Comparison of ENCODE assay signal across 7 mouse cellular contexts in the genomic region with DNA sequence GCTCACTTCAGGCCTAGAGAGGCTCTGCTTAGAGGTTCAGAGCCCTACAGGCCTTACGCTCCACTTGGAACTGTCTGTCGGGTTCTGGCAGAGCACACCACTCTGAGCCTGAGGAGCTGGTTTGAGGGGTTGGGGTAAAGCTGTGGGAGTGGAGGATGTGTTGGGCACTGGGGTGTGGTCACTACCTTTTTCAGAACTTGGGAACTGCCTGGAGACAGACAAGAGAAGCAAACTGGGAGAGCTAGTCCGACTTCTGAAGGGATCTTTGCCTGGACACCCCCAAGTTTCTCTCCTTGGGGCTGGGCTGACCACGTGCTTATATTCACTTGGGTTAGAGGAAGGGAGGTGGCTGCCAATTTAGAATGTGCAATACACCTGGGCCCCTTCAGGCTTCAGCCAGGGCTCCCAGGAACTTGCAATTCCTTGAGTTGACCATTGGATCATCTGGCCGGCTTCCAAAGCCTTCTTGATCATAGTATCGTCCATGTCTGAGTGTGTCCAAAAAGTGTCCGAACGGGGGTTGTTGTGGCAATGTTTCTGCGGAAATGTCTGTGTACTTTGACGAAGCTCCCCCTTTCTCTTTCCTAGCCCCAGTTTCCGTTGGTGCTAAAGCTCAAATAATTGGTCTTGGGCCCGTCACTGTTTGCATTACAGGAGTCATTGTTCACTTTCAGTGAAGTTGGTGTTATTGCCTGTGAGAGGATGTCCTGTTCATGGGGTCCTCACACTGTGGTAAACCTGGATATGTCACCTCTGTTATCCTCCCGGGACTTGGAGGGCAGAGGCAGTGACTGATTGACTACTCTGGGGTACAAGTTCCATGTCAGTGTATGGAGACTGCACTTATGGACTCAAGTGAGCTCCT. TPM values are rescaled to one million over a fixed set of nuclear protein-coding genes. Genes with fewer than 3 reads are reported as not detected.
DNase-seq lines count a peak whose midpoint lies in the region; ATAC-seq lines count a peak whose summit lies in the region.

No protein-coding gene starts in this region.

- H3K27ac ChIP-seq in brown adipose tissue, adult 24 weeks (replicated peaks; ENCODE audit: low read depth, low read length), result peak overlapping the region; percentile 93
- no peak overlapping the region for H3K27ac ChIP-seq in hindbrain, embryonic 13.5 days
- H3K27ac ChIP-seq in limb, embryonic 15.5 days, result peak overlapping the region; percentile 99

- H3K36me3 ChIP-seq in hindbrain, embryonic 13.5 days, result no peaks in the 10 kb centered on the region
- H3K36me3 ChIP-seq in limb, embryonic 15.5 days, result 0 out of 2 replicates have a peak, but pooled peaks cover 2% of the 10 kb centered on the region

- DNase-seq in NIH3T3 (ENCODE audit: low read depth), result peak; percentile 84
- no peak for DNase-seq in thymus, postnatal 4 days
- no peak for DNase-seq in layer of hippocampus, postnatal 14 days (ENCODE audit: low spot score in 2 of 2)
- no peak for DNase-seq in MN1 (ENCODE audit: low spot score)

- peaks cover 52% of the 10 kb centered on the region for H3K27me3 ChIP-seq in hindbrain, embryonic 13.5 days
- no peaks in the 10 kb centered on the region for H3K27me3 ChIP-seq in limb, embryonic 15.5 days

- H3K9me3 ChIP-seq in hindbrain, embryonic 13.5 days, result no peaks in the 10 kb centered on the region
- H3K9me3 ChIP-seq in limb, embryonic 15.5 days, result no peaks in the 10 kb centered on the region

- H3K9ac ChIP-seq in hindbrain, embryonic 13.5 days, result 0 out of 2 replicates have a peak overlapping the region, but pooled peaks have one; percentile 24
- peak overlapping the region; percentile 89 for H3K9ac ChIP-seq in limb, embryonic 15.5 days

- no peak for ATAC-seq in hindbrain, embryonic 13.5 days (ENCODE audit: low FRiP score)
- ATAC-seq in limb, embryonic 15.5 days (ENCODE audit: insufficient number of reproducible peaks, low FRiP score, low TSS enrichment, low read depth), result no peak

- peaks cover 22% of the 10 kb centered on the region for H3K4me1 ChIP-seq in brown adipose tissue, adult 24 weeks (ENCODE audit: control insufficient read depth, insufficient read depth, insufficient read length, low read length)
- peaks cover 35% of the 10 kb centered on the region for H3K4me1 ChIP-seq in hindbrain, embryonic 13.5 days (replicated peaks)
- H3K4me1 ChIP-seq in limb, embryonic 15.5 days, result peaks cover 81% of the 10 kb centered on the region

- H3K4me2 ChIP-seq in hindbrain, embryonic 13.5 days, result 0 out of 2 replicates have a peak overlapping the region, but pooled peaks have one; percentile 17
- H3K4me2 ChIP-seq in limb, embryonic 15.5 days, result peak overlapping the region; percentile 70

- 89% methylated on average over 13 of the region's 13 CpGs for WGBS in hindbrain, embryonic 13.5 days
- 52% methylated on average over 13 of the region's 13 CpGs for WGBS in limb, embryonic 15.5 days

- peak overlapping the region; percentile 91 for H3K4me3 ChIP-seq in brown adipose tissue, adult 24 weeks (ENCODE audit: insufficient read depth, low read depth, low read length)
- H3K4me3 ChIP-seq in hindbrain, embryonic 13.5 days, result no peak overlapping the region
- H3K4me3 ChIP-seq in limb, embryonic 15.5 days, result peak overlapping the region; percentile 85

RNA-seq across cellular contexts. Expression of gene Ahnak, which starts 3.0 kb away (rescaled TPM):
- 133 and 177 TPM in 2 replicates for polyA plus RNA-seq in brown adipose tissue, adult 24 weeks (2012; ENCODE audit: insufficient read depth, insufficient read length, missing spikeins)
- 5.7 and 6.4 TPM in 2 replicates for polyA plus RNA-seq in hindbrain, embryonic 13.5 days (2015; fragmentation: Nextera tagmentation; extraction: Ambion mirVana)
- polyA plus RNA-seq in limb, embryonic 15.5 days (2015; fragmentation: Nextera tagmentation; extraction: Ambion mirVana), result 96.4 and 104 TPM in 2 replicates
- total RNA-seq in layer of hippocampus, postnatal 14 days (2021), result 10 to 100 TPM; 20.7 to 22.5 TPM

RNA-seq across cellular contexts. Expression of gene Eef1g, which starts 25.3 kb away (rescaled TPM):
- polyA plus RNA-seq in brown adipose tissue, adult 24 weeks (2012; ENCODE audit: insufficient read depth, insufficient read length, missing spikeins), result 134 and 135 TPM in 2 replicates
- polyA plus RNA-seq in hindbrain, embryonic 13.5 days (2015; fragmentation: Nextera tagmentation; extraction: Ambion mirVana), result 344 and 348 TPM in 2 replicates
- polyA plus RNA-seq in limb, embryonic 15.5 days (2015; fragmentation: Nextera tagmentation; extraction: Ambion mirVana), result 467 and 482 TPM in 2 replicates
- 100 to 1,000 TPM; 198 to 230 TPM for total RNA-seq in layer of hippocampus, postnatal 14 days (2021)

RNA-seq across cellular contexts. Expression of gene Tut1, which starts 38.5 kb away (rescaled TPM):
- polyA plus RNA-seq in brown adipose tissue, adult 24 weeks (2012; ENCODE audit: insufficient read depth, insufficient read length, missing spikeins), result 6.9 and 7.5 TPM in 2 replicates
- 29.4 and 31.1 TPM in 2 replicates for polyA plus RNA-seq in hindbrain, embryonic 13.5 days (2015; fragmentation: Nextera tagmentation; extraction: Ambion mirVana)
- 29.3 and 30.0 TPM in 2 replicates for polyA plus RNA-seq in limb, embryonic 15.5 days (2015; fragmentation: Nextera tagmentation; extraction: Ambion mirVana)
- 10 to 100 TPM; 15.0 to 17.3 TPM for total RNA-seq in layer of hippocampus, postnatal 14 days (2021)

RNA-seq across cellular contexts. Expression of gene Mta2, which starts 50.4 kb away (rescaled TPM):
- 28.2 and 30.6 TPM in 2 replicates for polyA plus RNA-seq in brown adipose tissue, adult 24 weeks (2012; ENCODE audit: insufficient read depth, insufficient read length, missing spikeins)
- 133 and 137 TPM in 2 replicates for polyA plus RNA-seq in hindbrain, embryonic 13.5 days (2015; fragmentation: Nextera tagmentation; extraction: Ambion mirVana)
- 155 and 160 TPM in 2 replicates for polyA plus RNA-seq in limb, embryonic 15.5 days (2015; fragmentation: Nextera tagmentation; extraction: Ambion mirVana)
- total RNA-seq in layer of hippocampus, postnatal 14 days (2021), result 10 to 100 TPM; 52.4 to 56.6 TPM

Comparison
In these comparisons a context has a peak if more than half of its experiments do, and no peak if none do; other contexts are left out.
1. RNA of gene Ahnak, which starts 3.0 kb away (polyA plus RNA-seq): 133 to 177 TPM in brown adipose tissue, adult 24 weeks and 96.4 to 104 TPM in limb, embryonic 15.5 days; 5.7 to 6.4 TPM in hindbrain, embryonic 13.5 days; every median in the first group is over 10 times any median in the second.